Mouse (Mus musculus): ENCODE measurements around the gene Slc22a3.

DNA sequence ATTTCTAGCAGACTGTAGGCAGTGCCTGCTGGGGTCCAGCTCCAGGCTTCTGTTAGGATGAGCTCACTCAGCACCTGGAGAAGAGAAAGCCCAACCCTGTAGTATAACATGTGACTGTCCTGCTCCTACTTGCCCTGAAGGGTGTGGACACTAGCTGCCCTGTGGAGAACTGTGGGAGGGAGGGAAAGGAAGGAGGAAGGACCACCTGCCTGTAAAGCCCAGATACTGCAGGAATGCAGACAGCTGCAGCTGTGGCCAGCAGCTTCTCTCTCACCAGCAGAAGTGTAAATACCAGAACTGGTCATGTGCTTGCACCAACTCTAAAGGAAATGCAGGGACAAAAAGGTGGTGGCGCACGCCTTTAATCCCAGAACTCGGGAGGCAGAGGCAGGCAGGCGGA is 137.2 kb downstream of the Slc22a3 start:
- TF ChIP-seq CTCF (IDR thresholded peaks at IDR 0.05; ENCODE audit: control insufficient read depth, insufficient read depth, insufficient replicate concordance, low read depth, low read length) = no peak
- TF ChIP-seq POLR2A (IDR thresholded peaks at IDR 0.05; ENCODE audit: control insufficient read depth, low read depth, low read length) = no peak
